Mouse (Mus musculus) olfactory bulb, adult 2 months (tissue): ENCODE data around the gene Hook2.

Experiments used
- CTCF ChIP-seq: fragments of 200-500 bp; IDR thresholded peaks from 2 replicates; pipeline ENCODE4 v1.5.1; 2012; ENCODE audit warnings: low read depth, mild to moderate bottlenecking, low read length, moderate library complexity; ENCODE audit not compliant: insufficient read depth
- POLR2A ChIP-seq: fragments of 200-500 bp; IDR thresholded peaks from 2 replicates; pipeline ENCODE4 v1.6.1; 2012; ENCODE audit warnings: mild to moderate bottlenecking, low read depth, low read length, moderate library complexity; ENCODE audit not compliant: insufficient read depth

DNA sequence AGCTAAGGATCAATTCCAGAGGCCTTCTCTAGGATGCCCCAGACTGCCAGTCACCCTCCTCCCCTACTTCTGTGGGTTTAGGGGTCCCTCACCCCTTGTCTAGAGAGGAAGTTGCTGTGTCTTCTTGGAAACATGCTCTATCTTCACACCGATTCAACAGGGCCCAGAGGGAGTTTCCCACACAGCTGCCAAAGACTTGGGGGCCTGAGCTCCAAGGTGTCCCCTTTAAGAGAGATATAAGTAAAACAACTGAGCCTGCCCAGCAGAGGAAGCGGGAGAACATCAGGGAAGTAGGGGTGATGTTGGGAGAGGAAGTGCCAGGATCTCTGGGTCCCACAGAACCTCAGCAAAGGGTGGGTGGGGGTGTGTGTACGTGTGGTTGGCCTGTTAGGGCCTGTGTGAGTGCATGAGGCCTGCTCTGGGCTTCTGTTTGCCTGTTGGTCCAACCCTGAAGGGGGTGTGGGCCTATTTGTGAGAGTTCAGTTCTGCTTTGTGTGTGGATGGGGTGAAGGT, 7.8 kb upstream of the Hook2 start:
- no peak for TF ChIP-seq CTCF
- TF ChIP-seq POLR2A: no peak
